Mouse (Mus musculus) megakaryocyte, embryonic 14.5 days (primary cell): ENCODE results near the gene Ank3. TPM values are rescaled to one million over a fixed set of nuclear protein-coding genes. Genes with fewer than 3 reads are reported as not detected.

Source experiments
- H3K27me3 ChIP-seq: replicated peaks from 2 replicates; pipeline ENCODE3; 2012; ENCODE audit warnings: inconsistent platforms
- H3K36me3 ChIP-seq: replicated peaks from 2 replicates; pipeline ENCODE3; 2012; ENCODE audit warnings: low read length, inconsistent platforms, mixed read lengths
- H3K4me1 ChIP-seq: 2 replicates; pipeline ENCODE4 v1.6.1; 2012; ENCODE audit warnings: inconsistent platforms
- H3K4me3 ChIP-seq: replicated peaks from 2 replicates; pipeline ENCODE3; 2012; ENCODE audit warnings: moderate library complexity, mild to moderate bottlenecking, inconsistent platforms
- H3K9me3 ChIP-seq: 2 replicates; pipeline ENCODE4 v1.6.1; 2012; ENCODE audit warnings: inconsistent platforms
- FLI1 ChIP-seq: IDR thresholded peaks from 2 replicates; pipeline ENCODE4 v1.6.1; 2012; ENCODE audit warnings: low read length, inconsistent platforms, mixed read lengths
- GATA1 ChIP-seq: IDR thresholded peaks from 3 replicates; pipeline ENCODE4 v1.6.1; 2012; ENCODE audit warnings: mixed read lengths, low read length, inconsistent platforms, borderline replicate concordance
- polyA plus RNA-seq: library from polyadenylated mRNA; stranded (reverse); fragments of >175 nt; gene quantifications from 2 replicates; pipeline ENCODE4 v1.2.3, GENCODE M21; 2012; ENCODE audit warnings: low replicate concordance; ENCODE audit not compliant: insufficient read depth

Gene Ank3
- polyA plus RNA-seq, 1 experiment: 4.4 TPM

- no peaks in the 10 kb centered on the region for H3K27me3 ChIP-seq
- TF ChIP-seq GATA1: no peak
- TF ChIP-seq FLI1: no peak
- H3K9me3 ChIP-seq: no peaks in the 10 kb centered on the region
Observed at GRCm38 (mm10) chr10:69656321-69656720, 257.7 kb downstream of the Ank3 start.

GRCm38 (mm10) chr10:69659818-69660217 lies 261.2 kb downstream of the Ank3 start:
- Histone ChIP-seq H3K4me1 (no peaks in the 10 kb centered on the region), H3K36me3 (no peaks in the 10 kb centered on the region), H3K9me3 (no peaks in the 10 kb centered on the region), H3K27me3 (no peaks in the 10 kb centered on the region), H3K4me3 (no peak overlapping the region)
- no peak for TF ChIP-seq FLI1

More at GRCm38 (mm10) chr10:69656321-69656720, 257.7 kb downstream of the Ank3 start:
- Histone ChIP-seq H3K4me3 (no peak overlapping the region), H3K36me3 (no peaks in the 10 kb centered on the region), H3K4me1 (no peaks in the 10 kb centered on the region)

DNA sequence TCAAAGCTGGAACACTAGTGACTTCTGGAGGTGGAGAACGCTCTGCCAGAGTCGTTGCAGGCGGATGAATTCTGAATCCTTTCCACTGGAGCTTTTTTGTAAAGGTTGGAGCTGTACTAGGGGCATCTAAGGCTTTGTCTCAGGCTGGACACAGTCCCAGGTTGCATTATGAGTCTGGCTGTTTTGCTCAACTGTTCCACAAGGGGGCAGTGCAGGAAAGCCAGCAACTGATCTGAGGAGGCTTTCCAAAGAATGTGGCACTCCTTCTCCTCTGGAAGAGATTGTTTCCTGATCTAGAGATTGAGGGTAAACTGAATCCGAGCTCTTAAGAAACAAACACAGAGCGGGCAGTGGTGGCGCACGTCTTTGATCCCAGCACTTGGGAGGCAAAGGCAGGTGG lies 263.8 kb downstream of the Ank3 start:
- H3K36me3 ChIP-seq: no peaks in the 10 kb centered on the region
- H3K27me3 ChIP-seq: no peaks in the 10 kb centered on the region
- no peak overlapping the region for H3K4me3 ChIP-seq
- no peak for TF ChIP-seq FLI1
- no peak for TF ChIP-seq GATA1
- H3K4me1 ChIP-seq: no peaks in the 10 kb centered on the region
- H3K9me3 ChIP-seq: no peaks in the 10 kb centered on the region

DNA sequence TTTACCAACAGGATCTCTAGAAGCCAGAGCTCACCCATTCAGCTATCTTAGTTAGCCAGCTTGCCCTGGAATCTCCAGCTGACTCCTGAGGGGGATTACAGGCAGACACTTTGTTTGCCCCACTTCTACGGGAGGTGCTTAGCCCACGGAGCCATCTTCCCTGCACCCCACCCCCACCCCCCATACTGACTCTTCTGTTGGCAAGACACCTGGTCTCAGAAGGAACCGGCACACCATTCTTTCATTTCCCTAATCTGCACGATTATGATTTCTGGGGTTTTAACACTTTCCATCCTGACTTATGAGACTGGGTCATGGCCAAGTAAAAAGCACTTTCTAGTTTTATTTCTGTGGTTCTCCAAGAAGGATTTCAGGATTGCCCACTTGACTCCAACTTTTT lies 268.9 kb downstream of the Ank3 start:
- H3K4me1 ChIP-seq: no peaks in the 10 kb centered on the region
- H3K27me3 ChIP-seq: no peaks in the 10 kb centered on the region
- H3K9me3 ChIP-seq: no peaks in the 10 kb centered on the region
- H3K4me3 ChIP-seq: no peak overlapping the region
- TF ChIP-seq GATA1 (no peak), FLI1 (no peak)
- no peaks in the 10 kb centered on the region for H3K36me3 ChIP-seq

DNA sequence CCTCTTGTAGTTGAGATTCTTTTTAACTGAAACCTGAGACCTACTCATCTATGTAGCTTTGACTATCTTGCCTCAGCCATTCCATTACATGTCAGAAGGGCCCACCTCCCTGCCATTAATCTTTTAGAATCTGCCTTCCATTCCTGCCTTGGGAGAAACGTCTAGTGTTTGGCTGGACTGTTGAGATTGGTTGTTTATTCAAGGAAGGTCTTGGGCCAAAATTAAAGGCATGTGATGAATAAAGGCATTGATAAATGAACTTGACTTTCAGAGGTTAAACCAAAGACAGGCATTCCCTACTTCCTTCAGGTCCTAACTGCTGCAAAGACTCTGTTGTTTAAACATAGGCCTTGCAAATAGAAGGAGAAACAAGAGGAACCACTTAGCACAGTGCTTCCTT lies 271.9 kb downstream of the Ank3 start:
- no peaks in the 10 kb centered on the region for H3K36me3 ChIP-seq
- H3K9me3 ChIP-seq: peaks cover 7% of the 10 kb centered on the region
- TF ChIP-seq GATA1 (no peak), FLI1 (no peak)
- no peaks in the 10 kb centered on the region for H3K4me1 ChIP-seq
- H3K27me3 ChIP-seq: no peaks in the 10 kb centered on the region
- no peak overlapping the region for H3K4me3 ChIP-seq

GRCm38 (mm10) chr10:69670959-69671358 lies 272.4 kb downstream of the Ank3 start:
- Histone ChIP-seq H3K4me3 (peak overlapping the region; percentile 5), H3K9me3 (peaks cover 7% of the 10 kb centered on the region), H3K36me3 (no peaks in the 10 kb centered on the region), H3K4me1 (no peaks in the 10 kb centered on the region), H3K27me3 (no peaks in the 10 kb centered on the region)
- TF ChIP-seq FLI1: no peak
- no peak for TF ChIP-seq GATA1

GRCm38 (mm10) chr10:69671505-69671904 lies 272.9 kb downstream of the Ank3 start:
- Histone ChIP-seq H3K27me3 (no peaks in the 10 kb centered on the region), H3K4me1 (no peaks in the 10 kb centered on the region), H3K4me3 (no peak overlapping the region), H3K36me3 (no peaks in the 10 kb centered on the region), H3K9me3 (peaks cover 7% of the 10 kb centered on the region)
- TF ChIP-seq FLI1 (no peak), GATA1 (no peak)

DNA sequence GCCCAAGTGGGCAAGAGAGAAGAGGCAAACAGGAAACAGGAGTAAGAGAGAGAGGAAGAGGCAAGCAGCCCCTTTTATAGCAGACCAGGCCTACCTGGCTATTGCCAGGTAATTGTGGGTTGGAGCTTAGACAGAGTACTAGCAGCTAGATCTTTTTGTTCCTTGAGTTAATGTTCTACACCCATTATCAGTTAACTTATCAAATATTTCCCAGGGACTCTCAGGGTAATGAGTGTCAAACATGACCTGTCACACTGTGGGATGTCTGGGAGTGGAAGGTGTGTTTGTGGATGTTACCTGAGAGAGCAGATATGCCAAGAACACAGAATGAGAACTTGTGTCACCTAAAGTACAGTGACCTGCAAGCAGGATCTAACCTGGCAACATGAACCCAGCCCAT lies 274.0 kb downstream of the Ank3 start:
- Histone ChIP-seq H3K4me3 (no peak overlapping the region), H3K9me3 (peaks cover 7% of the 10 kb centered on the region), H3K36me3 (no peaks in the 10 kb centered on the region), H3K4me1 (no peaks in the 10 kb centered on the region), H3K27me3 (no peaks in the 10 kb centered on the region)
- TF ChIP-seq FLI1 (no peak), GATA1 (no peak)

GRCm38 (mm10) chr10:69678230-69678629 lies 279.7 kb downstream of the Ank3 start:
- peaks cover 18% of the 10 kb centered on the region for H3K9me3 ChIP-seq
- H3K4me1 ChIP-seq: no peaks in the 10 kb centered on the region
- no peaks in the 10 kb centered on the region for H3K27me3 ChIP-seq
- TF ChIP-seq FLI1: no peak
- no peak for TF ChIP-seq GATA1
- H3K4me3 ChIP-seq: no peak overlapping the region
- H3K36me3 ChIP-seq: no peaks in the 10 kb centered on the region

DNA sequence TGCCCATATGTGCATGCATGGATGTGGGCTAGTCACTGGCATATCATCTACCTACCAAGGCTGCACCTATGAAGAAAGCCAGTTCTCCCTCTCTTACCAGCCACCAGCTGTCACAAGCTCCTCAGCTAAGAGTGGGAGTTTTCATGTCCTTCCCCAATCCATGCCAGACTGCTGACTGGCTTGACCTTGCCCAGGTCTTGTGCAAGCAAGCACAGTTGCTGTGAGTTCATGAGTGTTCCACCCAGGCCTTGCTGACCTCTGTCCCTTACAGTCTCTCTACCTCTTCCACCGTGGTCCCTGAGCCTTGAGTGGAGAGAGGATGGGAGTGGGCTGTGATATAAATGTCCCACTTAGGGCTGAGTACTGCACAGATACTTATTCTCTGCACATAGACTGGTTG lies 287.8 kb downstream of the Ank3 start:
- H3K27me3 ChIP-seq: no peaks in the 10 kb centered on the region
- TF ChIP-seq GATA1 (no peak), FLI1 (no peak)
- no peak overlapping the region for H3K4me3 ChIP-seq
- H3K9me3 ChIP-seq: peaks cover 8% of the 10 kb centered on the region; the same call in 1 of the 2 replicates
- H3K36me3 ChIP-seq: no peaks in the 10 kb centered on the region
- H3K4me1 ChIP-seq: no peaks in the 10 kb centered on the region

- TF ChIP-seq GATA1: no peak
- TF ChIP-seq FLI1: no peak
- Histone ChIP-seq H3K4me3 (no peak overlapping the region), H3K36me3 (no peaks in the 10 kb centered on the region), H3K9me3 (peaks cover 11% of the 10 kb centered on the region), H3K27me3 (no peaks in the 10 kb centered on the region), H3K4me1 (no peaks in the 10 kb centered on the region)
Observed at GRCm38 (mm10) chr10:69689096-69689495, 290.5 kb downstream of the Ank3 start.
